Comparison of ENCODE assay signal across 9 mouse cellular contexts in the genomic region with DNA sequence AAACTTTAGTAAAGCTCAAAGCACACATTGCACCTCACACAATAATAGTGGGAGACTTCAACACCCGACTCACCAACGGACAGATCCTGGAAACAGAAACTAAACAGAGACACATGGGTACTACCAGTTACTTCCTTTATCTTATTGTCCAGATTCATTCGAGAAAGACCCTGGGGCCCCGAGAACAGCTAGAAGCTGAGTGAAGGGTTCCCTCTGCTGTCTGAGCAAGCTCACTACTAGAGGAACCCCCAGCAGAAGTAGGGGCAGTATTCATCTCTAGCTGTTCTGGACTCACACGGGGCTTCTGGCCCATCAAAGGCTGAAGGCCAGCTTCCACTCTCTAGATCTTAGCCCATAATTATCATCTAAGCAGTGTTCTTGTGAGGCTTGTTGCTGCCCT. TPM values are rescaled to one million over a fixed set of nuclear protein-coding genes. Genes with fewer than 3 reads are reported as not detected.
DNase-seq lines count a peak whose midpoint lies in the region; ATAC-seq lines count a peak whose summit lies in the region.
"Had no signal": no experiment of that assay in that cellular context is flagged by ENCODE, and none has a peak within 500 bp of the region (broad histone marks: within the 10 kb centered on the region; RNA-seq: fewer than 3 reads in every experiment).

No protein-coding gene starts in this region.

- ATAC-seq in heart, embryonic 12.5 days (ENCODE audit: insufficient number of reproducible peaks, low FRiP score) = no peak
- peak; percentile 100 for ATAC-seq in megakaryocyte progenitor cell, adult 5-6 weeks (replicated peaks; ENCODE audit: poor library complexity)
- ATAC-seq in hindbrain, embryonic 13.5 days (ENCODE audit: low FRiP score) = no peak

- H3K4me3 ChIP-seq in heart, embryonic 12.5 days = no peak overlapping the region
- H3K4me3 ChIP-seq in hindbrain, embryonic 13.5 days = no peak overlapping the region
- H3K4me3 ChIP-seq: megakaryocyte, embryonic 14.5 days had no signal

- no peaks in the 10 kb centered on the region for H3K4me1 ChIP-seq in heart, embryonic 12.5 days (replicated peaks)
- no peaks in the 10 kb centered on the region for H3K4me1 ChIP-seq in hindbrain, embryonic 13.5 days (replicated peaks)
- H3K4me1 ChIP-seq: megakaryocyte, embryonic 14.5 days had no signal

- H3K36me3 ChIP-seq in heart, embryonic 12.5 days = no peaks in the 10 kb centered on the region
- no peaks in the 10 kb centered on the region for H3K36me3 ChIP-seq in hindbrain, embryonic 13.5 days

- peak; percentile 32 for DNase-seq in heart, postnatal 4 days
- peak; percentile 12 to 13 for DNase-seq in right cerebral cortex, adult 2 months (ENCODE audit: low spot score in 2 of 2)
- DNase-seq in right cerebral cortex, postnatal 36 days (ENCODE audit: low spot score in 2 of 2) = no peak
- DNase-seq in embryo, embryonic 11 days = peak; percentile 53
- DNase-seq in gastrocnemius, adult 18-20 months (ENCODE audit: low spot score) = no peak

- no peak overlapping the region for H3K9ac ChIP-seq in heart, embryonic 12.5 days
- H3K9ac ChIP-seq in hindbrain, embryonic 13.5 days = no peak overlapping the region

- H3K27ac ChIP-seq in heart, embryonic 12.5 days (ENCODE audit: poor library complexity, severe bottlenecking) = no peak overlapping the region
- H3K27ac ChIP-seq in hindbrain, embryonic 13.5 days = no peak overlapping the region

- H3K27me3 ChIP-seq in heart, embryonic 12.5 days (replicated peaks) = peaks cover 12% of the 10 kb centered on the region
- H3K27me3 ChIP-seq in hindbrain, embryonic 13.5 days = no peaks in the 10 kb centered on the region

- no peaks in the 10 kb centered on the region for H3K9me3 ChIP-seq in heart, embryonic 12.5 days (replicated peaks)
- no peaks in the 10 kb centered on the region for H3K9me3 ChIP-seq in hindbrain, embryonic 13.5 days
- H3K9me3 ChIP-seq: megakaryocyte, embryonic 14.5 days had no signal

- WGBS in heart, embryonic 12.5 days = 29% methylated on average over 5 of the region's 5 CpGs
- WGBS in hindbrain, embryonic 13.5 days = 57% methylated on average over 5 of the region's 5 CpGs

- H3K4me2 ChIP-seq in heart, embryonic 12.5 days = no peak overlapping the region
- H3K4me2 ChIP-seq in hindbrain, embryonic 13.5 days = no peak overlapping the region

RNA-seq across cellular contexts. Expression of gene Tnfsf8, which starts 20.7 kb away (rescaled TPM):
- not detected for total RNA-seq in heart, postnatal 4 days (2021)
- not detected in 2 replicates for polyA plus RNA-seq in heart, embryonic 12.5 days (2016; fragmentation: Nextera tagmentation; extraction: Ambion mirVana)
- total RNA-seq in megakaryocyte progenitor cell, adult 5-6 weeks (2015) = 0.81 and 1.3 TPM in 2 replicates
- total RNA-seq in megakaryocyte progenitor cell, adult 5-6 weeks (2017) = 0.58 and 1.2 TPM in 2 replicates
- total RNA-seq in gastrocnemius, adult 18-20 months (2021) = not detected
- polyA plus RNA-seq in hindbrain, embryonic 13.5 days (2015; fragmentation: Nextera tagmentation; extraction: Ambion mirVana) = 0.04 TPM in 1 of 2 replicates, not detected in the other

Comparison
In these comparisons a context has a peak if more than half of its experiments do, and no peak if none do; other contexts are left out.
1. DNase-seq: peak in heart, postnatal 4 days (single experiment), right cerebral cortex, adult 2 months (2 of 2) and embryo, embryonic 11 days (single experiment); none in right cerebral cortex, postnatal 36 days (0 of 2) and gastrocnemius, adult 18-20 months (single experiment).